Mouse (Mus musculus) Patski (cell line): Measurements from ENCODE around the gene Adal. TPM values are rescaled to one million over a fixed set of nuclear protein-coding genes. Genes with fewer than 3 reads are reported as not detected.

Source experiments
- ATAC-seq: fragments of 100-300 bp; one replicate; pipeline ENCODE4 v1.8.0; 2021
- CTCF ChIA-PET: fragments of 350-600 bp; sonication (Branson Sonifier 250); formaldehyde crosslinking; loops from one replicate; lab custom pipeline; 2022; ENCODE audit warnings: inconsistent platforms; lab: Charles Lee
- POLR2A ChIA-PET: fragments of 350-600 bp; sonication (Branson Sonifier 250); formaldehyde crosslinking; loops from one replicate; lab custom pipeline; 2022; ENCODE audit warnings: antibody characterized with exemption, inconsistent platforms; lab: Charles Lee
- DNase-seq: peaks from one replicate; pipeline ENCODE4 v3.0.0-alpha.2; 2011; ENCODE audit warnings: low read depth, low spot score
- H3K27me3 ChIP-seq: fragments of 371-371 bp; one replicate; pipeline ENCODE4 v1.5.1; 2021
- CTCF ChIP-seq: fragments of 100-300 bp; IDR thresholded peaks from one replicate; pipeline ENCODE4 v1.5.1; 2021
- in situ Hi-C: fragments of 300-500 bp; cut with MboI; formaldehyde crosslinking; loops from 3 replicates; pipeline ENCODE4 v1.11.1; 2018; ENCODE audit warnings: low pct_unique_long_range_greater_than_20kb, mixed read lengths
- polyA plus RNA-seq: library from polyadenylated mRNA; unstranded; gene quantifications from one replicate; pipeline ENCODE4 v1.2.3, GENCODE M21; 2021

Gene Adal
- polyA plus RNA-seq, 1 experiment from 2014 or later, result 14.2 TPM

DNA sequence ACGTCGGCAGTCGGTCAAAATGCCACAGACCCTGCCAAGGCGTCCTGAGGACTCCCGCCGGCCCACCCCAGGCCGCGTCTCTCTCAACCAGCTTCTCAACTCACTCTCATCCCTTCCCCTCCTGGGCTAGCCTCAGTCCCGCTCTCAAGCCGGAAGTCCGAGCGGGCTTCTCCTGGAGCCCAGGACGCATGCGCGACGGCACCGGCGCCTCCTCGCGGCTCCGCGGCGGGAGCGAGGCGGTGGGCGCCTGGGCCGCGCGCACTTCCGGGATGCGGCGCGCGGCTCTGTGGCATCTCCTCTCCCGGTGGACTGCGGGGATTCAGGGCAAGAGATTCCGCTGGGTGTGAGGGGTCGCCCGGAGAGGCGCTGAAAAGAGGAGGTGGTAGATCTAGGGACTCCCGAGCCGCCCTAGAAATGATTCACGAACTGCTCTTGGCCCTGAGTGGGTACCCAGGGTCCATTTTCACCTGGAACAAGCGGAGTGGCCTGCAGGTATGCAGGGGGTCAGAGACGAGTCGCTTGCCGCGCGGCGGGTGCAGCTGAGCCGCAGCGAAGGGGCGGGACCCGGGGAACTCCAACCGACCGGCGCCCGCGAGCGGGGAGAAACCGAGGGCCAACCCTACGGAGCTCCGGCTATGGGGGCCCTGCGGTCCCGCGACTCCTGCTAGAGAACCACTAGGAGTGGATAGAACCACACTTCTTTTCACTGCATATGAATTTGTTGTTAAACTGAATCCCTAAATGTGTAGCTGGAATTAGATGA is 30.9 kb downstream of the Adal start, which contains the start of gene Zscan29:
Zscan29 (minus strand) TSS at position 146 of the 763 bp plus-strand sequence.
- H3K27me3 ChIP-seq, result no peaks in the 10 kb centered on the region
- in situ Hi-C loops, result no loop called here
- POLR2A ChIA-PET, result interaction anchor here (1.1 kb wide), 1 partner anchor 9 kb away, joined by 3 read pairs; no protein-coding TSS in a partner anchor
- CTCF ChIA-PET, result no interaction called here
- peak; percentile 83 for ATAC-seq
- TF ChIP-seq CTCF, result peak; percentile 55
- peak; percentile 39 for DNase-seq

DNA sequence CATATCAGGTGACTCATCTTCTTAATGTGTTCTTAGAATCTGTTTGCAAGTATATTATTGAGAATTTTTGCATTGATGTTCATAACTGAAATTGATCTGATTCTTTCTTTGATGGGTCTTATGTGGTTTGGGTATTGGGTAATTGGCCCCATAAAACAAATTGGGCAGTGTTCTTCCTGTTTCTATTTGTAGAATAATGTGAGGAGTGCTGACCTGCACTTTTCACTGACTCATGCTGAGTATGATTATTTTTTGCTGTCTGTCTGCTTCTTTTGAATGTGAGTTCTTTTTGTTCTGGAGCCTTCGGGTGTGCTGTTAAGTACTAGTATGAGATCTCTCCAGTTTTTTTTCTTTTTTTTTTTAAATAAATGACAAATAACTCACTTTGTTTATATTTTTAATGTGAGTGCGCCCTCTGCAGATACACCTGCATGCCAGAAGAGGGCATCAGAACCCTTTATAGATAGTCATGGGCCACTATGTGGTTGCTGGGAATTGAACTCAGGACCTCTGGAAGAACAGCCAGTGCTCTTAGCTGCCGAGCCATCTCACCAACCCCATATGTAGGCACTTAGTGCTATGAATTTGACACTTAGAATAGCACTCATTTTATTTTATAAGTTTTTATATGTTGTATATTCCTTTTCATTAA is 38.7 kb downstream of the Adal start:
- no peak for DNase-seq
- ATAC-seq, result no peak
- POLR2A ChIA-PET, result interaction anchor here (1.0 kb wide), 1 partner anchor 8 kb away, joined by 3 read pairs; the partner anchor contains the start of genes Tubgcp4 and Zscan29

DNA sequence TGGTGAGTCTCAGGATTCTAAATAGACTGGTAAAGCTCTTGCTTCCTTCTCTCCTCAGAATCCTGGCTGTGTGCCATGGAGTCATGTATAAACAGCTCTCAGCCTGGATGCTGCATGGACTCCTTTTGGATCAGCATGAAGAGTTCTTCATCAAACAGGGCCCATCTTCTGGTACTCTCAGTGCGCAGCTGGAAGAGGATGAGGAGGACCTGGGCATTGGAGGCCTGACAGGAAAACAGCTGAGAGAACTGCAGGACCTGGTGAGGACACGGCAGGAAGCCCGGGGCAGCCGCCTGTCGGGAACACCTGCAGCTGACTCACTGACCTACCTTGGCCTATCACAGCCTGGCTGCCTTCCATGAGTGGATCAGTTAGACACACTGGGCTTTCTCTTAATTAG is 43.2 kb downstream of the Adal start:
- no peaks in the 10 kb centered on the region for H3K27me3 ChIP-seq
- TF ChIP-seq CTCF, result no peak
- in situ Hi-C loops, result no loop called here
- POLR2A ChIA-PET, result interaction anchor here (1.0 kb wide), 1 partner anchor 13 kb away, joined by 3 read pairs; no protein-coding TSS in a partner anchor
- DNase-seq (no peak), ATAC-seq (no peak)
- CTCF ChIA-PET, result interaction anchor here (1.3 kb wide), 1 partner anchor 33 kb away, joined by 3 read pairs; no protein-coding TSS in a partner anchor

More for the DNA sequence above, 38.7 kb downstream of the Adal start:
- no peaks in the 10 kb centered on the region for H3K27me3 ChIP-seq
- CTCF ChIA-PET, result interaction anchor here (1.3 kb wide), 1 partner anchor 11 kb away, joined by 3 read pairs; no protein-coding TSS in a partner anchor
- peak; percentile 47 for TF ChIP-seq CTCF
- in situ Hi-C loops, result no loop called here

DNA sequence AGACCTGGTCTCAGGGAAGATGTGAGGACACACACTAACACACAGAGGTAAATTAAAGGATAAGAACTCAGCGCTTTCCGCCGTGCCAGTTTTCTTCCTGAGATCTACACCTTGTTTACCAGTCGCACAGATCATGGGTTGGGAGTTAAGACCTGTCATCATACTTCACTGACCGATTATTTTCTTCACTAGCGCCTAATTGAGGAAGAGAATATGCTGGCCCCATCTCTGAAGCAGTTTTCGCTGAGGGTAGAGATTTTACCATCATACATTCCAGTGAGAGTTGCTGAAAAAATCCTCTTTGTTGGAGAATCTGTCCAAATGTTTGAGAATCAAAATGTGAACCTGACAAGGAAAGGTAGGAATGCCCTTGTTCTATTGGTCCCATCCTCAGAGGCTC is 43.9 kb downstream of the Adal start:
- CTCF ChIA-PET, result no interaction called here
- ATAC-seq, result no peak
- POLR2A ChIA-PET, result no interaction called here
- TF ChIP-seq CTCF, result no peak
- H3K27me3 ChIP-seq, result no peaks in the 10 kb centered on the region
- in situ Hi-C loops, result no loop called here
- DNase-seq, result no peak

DNA sequence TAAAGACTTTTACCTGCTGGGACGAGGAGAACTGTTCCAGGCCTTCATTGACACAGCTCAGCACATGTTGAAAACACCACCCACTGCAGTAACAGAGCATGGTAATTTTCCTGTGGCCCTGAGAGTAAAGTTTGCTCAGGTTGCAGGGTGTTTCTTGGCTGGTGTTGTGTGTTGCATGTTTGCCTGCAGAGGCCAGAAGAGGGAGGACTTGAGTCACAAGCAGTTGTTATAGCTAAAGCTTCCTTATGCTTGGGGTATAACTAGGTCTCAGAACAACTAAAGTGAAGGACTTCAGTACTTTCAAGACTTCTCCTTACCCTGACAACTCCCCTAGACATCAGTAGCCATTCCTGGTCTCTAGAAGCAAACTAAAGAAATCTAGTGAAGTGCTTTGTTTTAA is 48.3 kb downstream of the Adal start:
- ChIA-PET POLR2A (no interaction called here), CTCF (interaction anchor here (1.0 to 2.4 kb wide), 4 partner anchors 8 to 15 kb away, joined by 3 to 8 read pairs (median 5); no protein-coding TSS in a partner anchor)
- H3K27me3 ChIP-seq, result no peaks in the 10 kb centered on the region
- no peak for DNase-seq
- in situ Hi-C loops, result loop anchor here (5.0 kb wide), 1 partner anchor 214 kb away; no protein-coding TSS in a partner anchor
- peak; percentile 46 for TF ChIP-seq CTCF
- no peak for ATAC-seq

DNA sequence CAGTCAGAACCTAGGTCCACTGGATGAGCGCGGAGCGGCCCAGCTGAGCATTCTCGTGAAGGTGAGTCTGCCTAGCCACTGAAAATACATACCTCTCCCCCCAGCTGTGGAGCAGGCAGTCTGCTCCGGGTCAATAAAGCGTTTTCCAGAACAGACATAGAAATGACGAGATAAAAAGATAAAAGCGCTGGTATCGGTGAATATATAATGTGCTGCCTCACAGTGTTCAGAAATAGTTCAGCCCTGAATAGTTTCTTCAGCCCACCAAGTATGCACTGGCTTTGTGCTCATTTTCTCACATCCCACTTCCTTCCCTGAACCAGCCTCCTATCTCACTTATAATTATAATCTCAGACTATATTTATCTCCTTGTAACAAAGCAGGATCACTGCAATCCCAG is 55.2 kb downstream of the Adal start:
- in situ Hi-C loops, result no loop called here
- TF ChIP-seq CTCF, result no peak
- no peaks in the 10 kb centered on the region for H3K27me3 ChIP-seq
- DNase-seq, result no peak
- ChIA-PET CTCF (interaction anchor here (0.8 to 1.5 kb wide), 2 partner anchors 9 to 19 kb away, joined by 3 to 4 read pairs; no protein-coding TSS in a partner anchor), POLR2A (interaction anchor here (1.1 kb wide), 2 partner anchors 12 to 23 kb away, joined by 3 to 4 read pairs; no protein-coding TSS in a partner anchor)
- ATAC-seq, result no peak

DNA sequence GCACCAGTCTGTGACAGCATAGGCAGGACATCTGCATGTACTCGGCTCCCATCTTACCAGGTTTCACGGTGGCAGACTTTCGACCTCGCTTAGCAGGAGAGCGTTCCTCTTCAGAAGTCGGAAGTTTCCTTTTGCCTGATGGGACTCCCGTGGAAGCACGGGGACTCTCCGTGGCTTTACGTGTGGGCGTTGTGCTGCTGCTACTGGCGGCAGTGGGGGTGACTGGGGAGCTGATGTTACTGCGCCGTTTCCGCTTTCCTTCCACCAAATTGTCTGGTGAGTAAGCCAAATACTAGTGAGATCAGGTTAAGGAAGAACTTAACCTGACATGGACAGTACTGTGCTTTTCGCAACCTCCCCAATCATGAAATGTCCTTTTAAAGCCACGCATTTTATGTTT is 64.0 kb downstream of the Adal start:
- ATAC-seq (no peak), DNase-seq (no peak)
- no peak for TF ChIP-seq CTCF
- in situ Hi-C loops, result no loop called here
- POLR2A ChIA-PET, result no interaction called here
- no peaks in the 10 kb centered on the region for H3K27me3 ChIP-seq
- CTCF ChIA-PET, result interaction anchor here (0.9 to 3.3 kb wide), 2 partner anchors 10 to 15 kb away, joined by 4 to 11 read pairs; no protein-coding TSS in a partner anchor

Other genes starting within 250 kb of the Adal start
- 23.0 TPM for gene Ubr1, start 169.7 kb upstream of the Adal start, polyA plus RNA-seq
- gene Tmem62, start 163.4 kb upstream of the Adal start, polyA plus RNA-seq, result 19.5 TPM
- 54.8 TPM for gene Ccndbp1, start 132.0 kb upstream of the Adal start, polyA plus RNA-seq
- not detected for gene Epb42, start 103.4 kb upstream of the Adal start, polyA plus RNA-seq
- gene Tgm5, start 54.6 kb upstream of the Adal start, polyA plus RNA-seq, result 0.30 TPM
- not detected for gene Tgm7, start 30.6 kb upstream of the Adal start, polyA plus RNA-seq
- 7.8 TPM for gene Lcmt2, start 225 bp downstream of the Adal start, polyA plus RNA-seq
- 32.0 TPM for gene Tubgcp4, start 30.2 kb downstream of the Adal start, polyA plus RNA-seq
- 13.5 TPM for gene Zscan29, start 30.7 kb downstream of the Adal start, polyA plus RNA-seq
- 58.4 TPM for gene Trp53bp1, start 131.0 kb downstream of the Adal start, polyA plus RNA-seq
- 1.4 TPM for gene Map1a, start 149.2 kb downstream of the Adal start, polyA plus RNA-seq
- gene Ppip5k1, start 215.0 kb downstream of the Adal start, polyA plus RNA-seq, result 48.5 TPM
- gene Ckmt1, start 217.3 kb downstream of the Adal start, polyA plus RNA-seq, result 3.1 TPM
- gene Strc, start 246.7 kb downstream of the Adal start, polyA plus RNA-seq, result not detected